Comparison of ENCODE assay signal across 9 mouse cellular contexts in genomic region chr2:29100822-29101534, GRCm38 (mm10). TPM values are rescaled to one million over a fixed set of nuclear protein-coding genes. Genes with fewer than 3 reads are reported as not detected.
DNase-seq lines count a peak whose midpoint lies in the region; ATAC-seq and TF ChIP-seq lines count a peak whose summit lies in the region.
"Had no signal": no experiment of that assay in that cellular context is flagged by ENCODE, and none has a peak within 500 bp of the region (broad histone marks: within the 10 kb centered on the region; RNA-seq: fewer than 3 reads in every experiment).

No protein-coding gene starts in this region.

- no peak overlapping the region for H3K4me3 ChIP-seq in heart, embryonic 12.5 days
- H3K4me3 ChIP-seq in ES-Bruce4 (ENCODE audit: low read depth, low read length) = no peak overlapping the region
- H3K4me3 ChIP-seq in lung, embryonic 15.5 days = no peak overlapping the region

- peak overlapping the region; percentile 25 for H3K4me2 ChIP-seq in heart, embryonic 12.5 days
- H3K4me2 ChIP-seq in lung, embryonic 15.5 days = peak overlapping the region; percentile 21

- TF ChIP-seq CTCF in ES-Bruce4 (IDR thresholded peaks at IDR 0.05; ENCODE audit: low read depth, low read length) = no peak

- no peaks in the 10 kb centered on the region for H3K36me3 ChIP-seq in heart, embryonic 12.5 days
- no peaks in the 10 kb centered on the region for H3K36me3 ChIP-seq in ES-Bruce4 (ENCODE audit: control insufficient read depth, insufficient read depth, low read length, poor library complexity, severe bottlenecking)
- no peaks in the 10 kb centered on the region for H3K36me3 ChIP-seq in lung, embryonic 15.5 days

- H3K27ac ChIP-seq in heart, embryonic 12.5 days (ENCODE audit: poor library complexity, severe bottlenecking) = no peak overlapping the region
- H3K27ac ChIP-seq in ES-Bruce4 (ENCODE audit: insufficient read depth, low read length) = peak overlapping the region; percentile 68
- H3K27ac ChIP-seq in lung, embryonic 15.5 days = no peak overlapping the region
- H3K27ac ChIP-seq: hindbrain, postnatal 0 days had no signal

- TF ChIP-seq EP300 in ES-Bruce4 (IDR thresholded peaks at IDR 0.05; ENCODE audit: insufficient read depth, low read depth, low read length) = no peak

- H3K27me3 ChIP-seq in heart, embryonic 12.5 days (replicated peaks) = no peaks in the 10 kb centered on the region
- no peaks in the 10 kb centered on the region for H3K27me3 ChIP-seq in ES-Bruce4 (ENCODE audit: control insufficient read depth, insufficient read depth, low read length, poor library complexity, severe bottlenecking)
- no peaks in the 10 kb centered on the region for H3K27me3 ChIP-seq in lung, embryonic 15.5 days

- intact Hi-C loops in left cerebral cortex, postnatal 10 days (cut with DNase I) = no loop called here

- ATAC-seq in heart, embryonic 12.5 days (ENCODE audit: insufficient number of reproducible peaks, low FRiP score) = no peak
- peak; percentile 14; the same call in 1 of the 2 replicates for ATAC-seq in erythroid progenitor cell, adult 5-6 weeks (replicated peaks; ENCODE audit: low FRiP score, poor library complexity, severe bottlenecking)
- ATAC-seq in lung, embryonic 15.5 days (ENCODE audit: borderline replicate concordance, extremely low read depth, low FRiP score, low TSS enrichment) = no peak
- ATAC-seq: hindbrain, postnatal 0 days had no signal

- H3K9ac ChIP-seq in heart, embryonic 12.5 days = no peak overlapping the region
- no peak overlapping the region for H3K9ac ChIP-seq in ES-Bruce4 (ENCODE audit: low read depth, poor library complexity, severe bottlenecking)
- H3K9ac ChIP-seq in lung, embryonic 15.5 days = no peak overlapping the region

- H3K4me1 ChIP-seq in heart, embryonic 12.5 days (replicated peaks) = no peaks in the 10 kb centered on the region
- H3K4me1 ChIP-seq in ES-Bruce4 (ENCODE audit: control insufficient read depth, insufficient read depth, low read length) = peaks cover 10% of the 10 kb centered on the region
- H3K4me1 ChIP-seq in lung, embryonic 15.5 days = no peaks in the 10 kb centered on the region

- WGBS in heart, embryonic 12.5 days = 59% methylated on average over 7 of the region's 7 CpGs
- 65% methylated on average over 7 of the region's 7 CpGs for WGBS in lung, embryonic 15.5 days

- no peaks in the 10 kb centered on the region for H3K9me3 ChIP-seq in heart, embryonic 12.5 days (replicated peaks)
- H3K9me3 ChIP-seq in ES-Bruce4 (replicated peaks; ENCODE audit: control insufficient read depth, insufficient read depth, low read length, poor library complexity, severe bottlenecking) = peaks cover 15% of the 10 kb centered on the region
- no peaks in the 10 kb centered on the region for H3K9me3 ChIP-seq in lung, embryonic 15.5 days

- TF ChIP-seq POLR2A in ES-Bruce4 (IDR thresholded peaks at IDR 0.05; ENCODE audit: insufficient read depth, low read length) = no peak

- DNase-seq in heart, adult 8-10 months (ENCODE audit: low spot score) = no peak
- DNase-seq in left cerebral cortex, postnatal 10 days (ENCODE audit: extremely low spot score in 1 of 2, low spot score in 2 of 2) = no peak
- no peak for DNase-seq in layer of hippocampus, adult 9-11 months
- no peak for DNase-seq in retina, embryonic 14.5 days (ENCODE audit: low spot score)

RNA-seq across cellular contexts. Expression of gene Setx, which starts 23.0 kb away (rescaled TPM):
- 12.0 and 12.1 TPM in 2 replicates for polyA plus RNA-seq in heart, embryonic 12.5 days (2016; fragmentation: Nextera tagmentation; extraction: Ambion mirVana)
- 10 to 100 TPM; 29.3 to 36.3 (median 33.8) TPM for total RNA-seq in heart, adult 8-10 months (2022)
- 107 and 113 TPM in 2 replicates for polyA plus RNA-seq in ES-Bruce4 (2011; ENCODE audit: insufficient read depth, insufficient read length, low read depth, missing spikeins)
- 21.6 and 28.1 TPM in 2 replicates for total RNA-seq in erythroid progenitor cell, adult 5-6 weeks (2015; ENCODE audit: low replicate concordance)
- 44.9 and 45.2 TPM in 2 replicates for total RNA-seq in erythroid progenitor cell, adult 5-6 weeks (2017; ENCODE audit: low replicate concordance)
- polyA plus RNA-seq in lung, embryonic 15.5 days (2015; fragmentation: Nextera tagmentation; extraction: Ambion mirVana) = 11.2 and 13.6 TPM in 2 replicates
- total RNA-seq in left cerebral cortex, postnatal 10 days (2021) = 10 to 100 TPM; 49.9 to 60.9 TPM

RNA-seq across cellular contexts. Expression of gene Ttf1, which starts 40.9 kb away (rescaled TPM):
- 7.2 and 7.4 TPM in 2 replicates for polyA plus RNA-seq in heart, embryonic 12.5 days (2016; fragmentation: Nextera tagmentation; extraction: Ambion mirVana)
- 1 to 10 TPM; 5.2 to 6.3 (median 6.1) TPM for total RNA-seq in heart, adult 8-10 months (2022)
- polyA plus RNA-seq in ES-Bruce4 (2011; ENCODE audit: insufficient read depth, insufficient read length, low read depth, missing spikeins) = 26.2 and 33.9 TPM in 2 replicates
- 10.8 and 30.6 TPM in 2 replicates for total RNA-seq in erythroid progenitor cell, adult 5-6 weeks (2015; ENCODE audit: low replicate concordance)
- 17.8 TPM in 2 replicates for total RNA-seq in erythroid progenitor cell, adult 5-6 weeks (2017; ENCODE audit: low replicate concordance)
- 9.0 and 11.3 TPM in 2 replicates for polyA plus RNA-seq in lung, embryonic 15.5 days (2015; fragmentation: Nextera tagmentation; extraction: Ambion mirVana)
- total RNA-seq in left cerebral cortex, postnatal 10 days (2021) = 1 to 10 TPM; 9.1 to 9.6 TPM

RNA-seq across cellular contexts. Expression of gene Cfap77, which starts 46.1 kb away (rescaled TPM):
- 0.24 and 0.27 TPM in 2 replicates for polyA plus RNA-seq in heart, embryonic 12.5 days (2016; fragmentation: Nextera tagmentation; extraction: Ambion mirVana)
- not detected for total RNA-seq in heart, adult 8-10 months (2022)
- polyA plus RNA-seq in ES-Bruce4 (2011; ENCODE audit: insufficient read depth, insufficient read length, low read depth, missing spikeins) = 2.5 and 3.0 TPM in 2 replicates
- total RNA-seq in erythroid progenitor cell, adult 5-6 weeks (2015; ENCODE audit: low replicate concordance) = not detected in 2 replicates
- not detected in 2 replicates for total RNA-seq in erythroid progenitor cell, adult 5-6 weeks (2017; ENCODE audit: low replicate concordance)
- 0.33 and 0.57 TPM in 2 replicates for polyA plus RNA-seq in lung, embryonic 15.5 days (2015; fragmentation: Nextera tagmentation; extraction: Ambion mirVana)
- 1 to 10 TPM in 1 of 2 experiments, under 1 TPM in 1; 0.91 to 1.1 TPM for total RNA-seq in left cerebral cortex, postnatal 10 days (2021)
